Mouse (Mus musculus) heart, postnatal 25 days (tissue): ENCODE measurements around the gene Fanci. TPM values are rescaled to one million over a fixed set of nuclear protein-coding genes. Genes with fewer than 3 reads are reported as not detected.

Source experiments
- DNase-seq: peaks from one replicate; pipeline ENCODE4 v3.0.0; 2022; ENCODE audit warnings: low spot score
- intact Hi-C: fragments of 180-260 bp; cut with DNase I; formaldehyde crosslinking; loops from one replicate; pipeline ENCODE4 v1.15.1; 2025
- total RNA-seq, 2 experiments: library from RNA; stranded (reverse); gene quantifications; 2 replicates each; pipeline ENCODE4 v1.2.3; 2021

Gene Fanci
- total RNA-seq, 2 experiments from 2014 or later = 0.13 to 0.25 TPM

DNA sequence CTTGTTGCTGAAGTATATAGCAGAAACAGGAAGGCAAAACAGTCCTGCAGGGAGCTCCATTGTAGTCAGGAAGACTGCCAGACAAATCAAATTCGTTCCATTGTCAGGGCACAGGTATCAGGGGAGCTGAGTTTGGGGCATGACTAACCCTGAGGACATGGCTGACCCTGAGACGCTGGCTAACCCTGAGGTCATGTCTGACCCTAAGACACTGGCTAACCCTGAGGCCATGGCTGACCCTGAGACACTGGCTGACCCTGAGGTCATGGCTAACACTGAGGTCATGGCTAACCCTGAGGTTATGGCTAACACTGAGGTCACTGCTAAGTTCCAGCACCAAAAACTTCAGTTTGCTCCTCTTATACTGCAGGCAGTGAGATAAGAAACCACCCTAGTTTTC is 48.3 kb downstream of the Fanci start:
- intact Hi-C loops = no loop called here
- no peak for DNase-seq

DNA sequence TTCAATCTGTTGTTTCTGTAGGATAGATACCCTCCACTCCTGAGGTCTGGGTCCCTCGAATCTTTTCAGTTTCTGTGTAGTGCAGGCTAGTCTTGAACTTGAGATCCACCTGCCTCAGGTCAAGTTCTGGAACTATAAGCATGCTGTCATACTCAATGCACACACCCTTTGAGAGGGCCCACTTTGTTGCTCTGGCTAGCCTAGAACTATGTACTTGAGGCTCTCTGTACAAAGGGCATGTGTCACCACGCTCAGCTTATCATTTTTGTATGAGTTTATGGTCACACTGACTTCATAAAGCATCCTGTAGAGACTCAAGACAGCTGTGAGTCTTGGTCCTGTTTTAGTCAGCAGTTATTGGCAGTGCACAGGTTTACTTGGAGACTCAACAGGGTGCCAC is 55.3 kb downstream of the Fanci start:
- intact Hi-C loops = no loop called here
- no peak for DNase-seq

DNA sequence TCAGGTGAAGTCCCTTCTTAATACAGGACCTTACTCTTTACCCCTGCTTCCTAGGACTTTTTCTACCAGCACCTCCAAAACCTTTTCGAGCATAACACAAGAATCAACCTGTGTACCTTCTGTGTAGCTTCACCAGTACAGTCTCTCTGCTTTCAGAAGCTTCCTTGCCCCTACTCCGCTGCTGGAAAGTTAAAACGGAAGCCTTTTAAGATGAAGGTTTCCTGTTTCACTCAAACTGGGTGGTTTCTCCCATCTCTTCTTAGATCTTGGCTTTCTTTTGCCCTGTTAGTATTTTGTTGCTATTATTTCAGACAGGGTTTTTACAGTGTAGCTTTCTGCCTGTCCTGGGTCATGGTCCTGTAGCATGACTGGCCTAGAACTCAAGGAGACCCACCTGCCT is 55.8 kb downstream of the Fanci start:
- intact Hi-C loops = no loop called here
- DNase-seq = no peak

DNA sequence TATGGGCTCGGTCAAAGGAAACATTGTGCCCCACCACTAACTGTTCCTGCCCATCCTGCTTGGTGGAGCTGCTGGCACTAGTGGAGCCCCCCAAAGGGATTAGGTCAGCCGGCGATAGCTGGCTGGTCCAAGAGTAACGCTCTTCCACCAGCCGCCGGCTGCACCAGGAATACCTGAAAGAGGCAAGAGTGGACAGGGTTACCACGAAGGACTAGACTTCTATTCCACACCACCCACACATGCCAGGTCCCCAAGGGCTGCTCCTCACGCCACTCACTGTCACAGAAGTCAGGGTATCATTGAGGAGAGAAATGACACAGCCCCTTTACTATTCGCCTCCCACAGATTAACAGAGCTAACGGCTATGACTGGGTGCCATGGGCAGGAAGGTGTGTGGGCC is 70.0 kb downstream of the Fanci start:
- intact Hi-C loops = loop anchor here (10.0 kb wide), 2 partner anchors 187 to 317 kb away; partner anchors contain the start of genes Abhd2 and Mfge8

DNA sequence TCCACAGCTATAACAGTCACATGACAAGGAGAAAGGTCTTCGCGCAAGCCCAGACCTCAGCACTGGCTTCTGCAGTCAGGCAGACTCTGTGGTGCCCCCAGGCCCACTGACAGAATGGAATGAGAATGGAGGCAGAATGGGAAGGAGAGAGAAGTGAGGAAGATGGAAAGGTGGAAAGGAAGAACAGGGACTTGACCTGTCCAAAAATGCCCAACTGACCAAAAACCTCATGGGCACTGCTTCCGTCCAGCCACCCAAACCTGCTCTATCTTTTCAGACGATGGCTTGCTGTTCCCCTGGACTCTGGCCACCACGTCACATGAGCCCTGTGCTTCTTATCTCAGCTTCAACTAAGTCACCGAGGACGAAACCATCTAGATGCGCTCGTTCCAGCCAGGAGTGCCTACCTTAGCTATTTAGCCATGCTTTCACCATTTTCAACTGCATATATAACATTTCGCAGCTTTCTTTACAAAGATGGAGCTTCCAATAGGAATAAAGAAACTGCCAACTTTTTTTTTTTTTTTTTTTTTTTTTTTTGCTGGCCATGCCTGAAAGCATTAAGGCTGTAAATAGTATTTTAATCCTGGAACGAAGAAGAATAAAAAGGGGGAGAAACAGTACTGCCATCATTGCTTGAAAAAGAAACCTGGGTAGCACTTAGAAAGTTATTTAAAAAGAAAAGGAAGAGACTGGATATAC is 71.8 kb downstream of the Fanci start:
- intact Hi-C loops = loop anchor here (10.0 kb wide), 2 partner anchors 189 to 319 kb away; partner anchors contain the start of genes Abhd2 and Mfge8

More for the DNA sequence above, 70.0 kb downstream of the Fanci start:
- DNase-seq = no peak

DNA sequence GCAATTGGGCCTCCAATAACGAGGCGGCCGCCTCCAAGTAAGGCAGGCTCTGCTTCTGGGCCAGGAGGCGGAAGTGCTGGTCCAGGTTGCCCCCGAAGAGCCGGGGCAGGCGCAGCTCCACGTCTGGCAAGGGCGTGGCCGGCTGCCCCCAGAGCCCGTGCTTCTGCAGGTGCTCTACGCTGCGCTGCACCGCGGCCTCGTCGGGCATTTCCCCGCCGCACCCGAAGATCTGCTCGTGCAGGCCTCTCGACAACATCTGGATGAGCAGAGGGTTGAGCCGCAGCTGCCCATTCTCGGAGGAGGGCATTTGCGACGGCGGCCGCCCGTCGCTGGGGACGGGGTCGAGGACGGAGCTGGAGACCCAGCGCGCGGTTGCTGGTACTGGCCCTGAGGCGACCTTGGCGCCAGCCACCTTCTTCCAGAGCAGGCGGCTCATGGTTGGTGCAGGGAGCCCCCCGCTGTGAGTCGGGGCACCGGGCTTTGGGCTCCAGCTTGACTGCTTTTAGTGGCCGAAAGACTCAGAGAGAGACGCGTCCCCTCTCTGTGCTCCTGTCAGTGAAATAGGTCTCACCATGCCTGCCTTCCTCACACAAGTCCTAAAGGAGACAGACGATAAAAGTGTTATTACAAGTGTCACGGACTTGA is 73.2 kb downstream of the Fanci start:
- intact Hi-C loops = loop anchor here (5.0 to 10.0 kb wide), 3 partner anchors 73 to 320 kb away; partner anchors contain the start of genes Abhd2, Fanci and Mfge8
- no peak for DNase-seq

More for the DNA sequence above, 71.8 kb downstream of the Fanci start:
- no peak for DNase-seq

DNA sequence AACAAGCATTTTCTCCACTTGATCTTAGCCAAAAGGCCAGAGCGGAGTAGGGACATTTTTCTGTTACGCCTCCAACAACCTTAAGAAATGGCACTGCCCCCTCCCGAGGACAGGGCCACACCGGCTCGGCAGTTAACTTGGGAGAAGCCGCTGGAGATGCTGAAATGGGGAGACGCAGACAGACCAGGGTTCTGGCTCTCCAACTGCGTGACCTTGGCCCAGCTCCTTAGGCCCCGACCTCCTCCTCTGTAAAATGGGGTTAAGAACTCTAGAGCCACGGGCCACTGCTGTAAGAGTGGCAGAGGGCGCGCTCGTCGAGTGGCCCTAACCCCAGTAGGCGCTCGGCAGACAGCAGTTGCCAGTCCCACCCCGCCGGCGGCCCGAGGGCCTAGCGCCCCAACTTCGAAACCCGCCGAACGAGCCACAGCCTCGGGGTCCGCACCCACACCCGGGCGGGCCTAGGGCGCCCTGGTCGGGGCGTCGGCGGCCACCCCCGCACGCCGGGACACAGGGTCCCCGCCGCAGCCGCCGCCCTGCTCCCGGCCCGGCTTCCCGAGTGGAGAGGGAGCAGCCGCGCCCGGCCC is 73.8 kb downstream of the Fanci start:
- no peak for DNase-seq
- intact Hi-C loops = loop anchor here (5.0 to 10.0 kb wide), 3 partner anchors 73 to 321 kb away; partner anchors contain the start of genes Abhd2, Fanci and Mfge8

DNA sequence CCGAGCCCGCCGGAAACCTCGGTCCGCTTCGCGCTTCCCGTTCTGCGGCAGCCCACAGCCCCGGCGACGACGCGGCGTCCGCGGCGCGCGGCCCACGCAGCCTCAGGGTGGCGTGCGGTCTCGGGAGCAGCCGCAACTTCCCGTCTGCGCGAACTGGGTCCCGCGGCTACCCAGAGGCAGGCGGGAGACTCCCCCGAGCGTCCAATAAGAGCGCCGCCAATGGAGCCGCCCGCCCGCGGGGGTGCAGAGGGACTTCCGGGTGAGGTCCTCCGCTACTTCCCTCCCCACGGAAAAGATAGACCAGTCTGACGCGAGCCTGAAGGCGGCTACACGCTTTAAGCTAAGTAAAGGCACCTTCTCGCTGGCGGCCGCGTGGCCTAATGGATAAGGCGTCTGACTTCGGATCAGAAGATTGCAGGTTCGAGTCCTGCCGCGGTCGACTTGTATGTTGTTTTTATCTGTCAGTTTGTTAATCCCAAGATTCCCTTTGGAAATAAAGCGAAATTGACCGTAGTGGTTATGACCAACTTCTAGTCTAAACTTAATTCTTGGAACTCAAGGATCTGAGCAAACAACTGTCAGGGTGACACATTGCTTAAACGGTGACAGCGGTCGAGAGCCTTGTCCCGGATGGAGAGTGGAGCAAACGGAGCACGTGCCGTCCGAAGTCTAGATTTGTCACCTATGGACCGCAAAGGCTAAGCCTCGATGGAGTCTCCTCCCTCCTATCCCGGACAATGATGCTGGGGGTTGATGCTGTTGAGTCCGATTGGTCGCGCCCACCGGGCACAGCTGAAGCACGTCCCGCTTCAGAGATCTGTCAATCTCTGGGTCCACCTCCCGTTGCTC is 74.5 kb downstream of the Fanci start, which contains the start of gene Polg:
TSS of gene Polg (minus strand) at position 310 of the 849 bp plus-strand sequence.
- intact Hi-C loops = loop anchor here (5.0 to 10.0 kb wide), 3 partner anchors 74 to 321 kb away; partner anchors contain the start of genes Abhd2, Fanci and Mfge8
- DNase-seq = peak; percentile 97

DNA sequence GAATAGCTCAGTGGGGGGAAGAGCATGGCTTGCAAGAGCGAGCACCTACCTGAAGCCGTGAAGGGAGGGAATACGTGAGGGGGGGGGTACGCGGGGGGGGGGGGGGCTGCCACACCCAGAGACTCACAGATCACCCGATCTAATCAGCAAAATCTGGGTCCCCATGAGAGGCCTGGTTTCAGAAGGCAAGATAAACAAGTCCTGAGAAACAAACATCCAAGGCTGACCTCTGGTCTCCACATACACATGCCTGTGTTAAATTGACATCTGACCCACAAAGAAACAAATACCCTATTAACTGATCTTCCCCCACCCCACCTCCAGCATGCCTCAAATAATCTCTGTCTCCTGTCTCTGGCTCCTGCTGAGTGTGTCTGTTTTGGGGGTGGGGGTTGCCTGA is 76.2 kb downstream of the Fanci start:
- no peak for DNase-seq
- intact Hi-C loops = loop anchor here (5.0 to 10.0 kb wide), 3 partner anchors 76 to 323 kb away; partner anchors contain the start of genes Abhd2, Fanci and Mfge8

DNA sequence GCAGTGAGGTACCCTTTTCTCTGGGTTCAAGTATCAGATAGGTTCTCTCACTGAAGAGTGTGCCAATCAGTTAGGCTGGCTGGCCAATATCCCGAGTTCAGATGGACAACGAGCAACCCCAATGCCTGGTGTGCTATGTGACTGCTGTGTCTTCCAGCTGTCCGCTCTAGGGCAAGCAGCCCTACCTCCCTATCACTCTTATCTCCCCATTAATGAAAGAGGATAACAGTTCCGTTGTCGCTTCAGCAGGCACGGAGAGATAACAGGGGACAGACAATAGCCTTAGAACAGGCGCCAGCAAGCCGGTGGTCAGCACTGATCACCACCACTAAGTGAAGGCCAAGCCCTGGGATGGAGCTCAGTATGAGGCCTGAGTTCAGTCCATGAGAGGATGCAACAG is 77.3 kb downstream of the Fanci start:
- no peak for DNase-seq
- intact Hi-C loops = loop anchor here (5.0 to 10.0 kb wide), 3 partner anchors 77 to 324 kb away; partner anchors contain the start of genes Abhd2, Fanci and Mfge8

DNA sequence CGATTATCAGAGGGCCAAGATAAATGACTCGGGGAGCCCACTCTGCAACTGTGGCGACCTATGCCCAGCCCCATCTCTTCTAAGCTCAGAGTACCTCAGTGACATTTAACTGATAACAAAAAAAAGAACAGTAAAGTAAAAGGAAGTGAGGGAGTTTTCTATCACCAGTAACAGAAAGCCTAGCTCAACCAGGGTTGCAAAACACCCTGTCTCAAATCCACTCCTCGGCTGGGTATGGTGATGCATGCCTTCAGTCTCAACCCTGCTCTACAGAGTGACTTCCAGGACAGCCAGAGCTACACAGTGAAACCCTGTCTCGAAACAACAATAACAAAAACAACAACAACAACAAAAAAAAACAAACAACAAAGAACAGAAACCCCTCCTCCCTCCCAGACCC is 78.0 kb downstream of the Fanci start:
- intact Hi-C loops = loop anchor here (5.0 to 10.0 kb wide), 4 partner anchors 77 to 325 kb away; partner anchors contain the start of genes Abhd2, Fanci and Mfge8
- no peak for DNase-seq

DNA sequence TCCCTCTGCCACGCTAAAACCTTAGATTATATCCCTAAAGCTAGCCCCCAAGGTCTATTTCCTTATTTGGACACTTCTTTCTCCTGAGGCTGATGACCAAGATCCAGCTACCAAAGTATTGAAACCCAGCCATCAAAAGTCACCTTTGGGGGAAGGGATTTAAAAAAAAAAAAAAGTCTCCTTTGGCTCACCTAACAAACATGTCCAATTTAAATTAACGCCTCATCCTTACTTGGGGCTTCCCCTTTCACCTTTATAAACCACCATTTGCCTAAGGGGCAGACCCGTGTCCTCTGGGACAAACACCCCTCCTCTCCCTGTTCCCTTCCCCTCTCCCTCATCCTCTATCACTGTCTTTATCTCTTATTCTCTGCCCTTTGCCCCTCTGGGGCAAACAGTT is 79.0 kb downstream of the Fanci start:
- no peak for DNase-seq
- intact Hi-C loops = loop anchor here (5.0 kb wide), 1 partner anchor 98 kb away; no protein-coding TSS in a partner anchor

DNA sequence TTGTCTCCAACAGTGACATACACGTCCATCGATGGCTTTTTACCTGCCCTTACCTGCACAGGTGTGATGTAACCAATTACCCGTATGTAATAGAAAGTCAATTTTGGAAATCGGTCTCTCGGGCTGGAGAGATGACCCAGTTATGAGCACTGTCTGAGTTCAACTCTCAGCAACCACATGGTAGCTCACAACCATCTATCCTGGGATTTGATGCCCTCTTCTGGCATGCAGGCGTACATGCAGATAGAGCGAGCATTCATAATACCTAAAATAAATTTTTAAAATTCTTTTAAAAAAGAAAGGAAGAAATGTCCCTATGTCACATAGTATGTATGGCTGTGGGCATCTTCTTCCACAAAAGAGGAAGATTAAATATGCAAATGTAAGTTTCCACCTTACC is 79.7 kb downstream of the Fanci start:
- DNase-seq = no peak
- intact Hi-C loops = loop anchor here (5.0 kb wide), 1 partner anchor 99 kb away; no protein-coding TSS in a partner anchor

DNA sequence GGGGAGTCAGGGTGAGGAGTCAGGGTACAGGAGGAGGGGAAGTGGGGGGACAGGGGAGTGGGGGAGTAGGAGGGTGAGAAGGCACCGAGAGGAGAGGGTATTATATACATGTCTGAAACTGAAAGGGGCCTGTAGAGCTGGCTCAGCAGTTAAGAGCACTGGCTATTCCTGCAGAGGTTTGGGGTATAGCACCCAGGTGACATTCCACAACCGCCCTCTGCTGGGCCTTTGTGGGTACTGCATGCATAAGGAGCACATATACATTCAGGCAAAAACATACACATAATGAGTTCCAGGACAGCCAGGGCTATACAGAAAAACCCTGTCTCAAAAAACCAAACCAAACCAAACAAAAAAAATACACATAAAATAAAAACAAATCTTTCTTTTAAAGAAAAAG is 81.1 kb downstream of the Fanci start:
- intact Hi-C loops = loop anchor here (5.0 kb wide), 1 partner anchor 100 kb away; no protein-coding TSS in a partner anchor
- DNase-seq = no peak

DNA sequence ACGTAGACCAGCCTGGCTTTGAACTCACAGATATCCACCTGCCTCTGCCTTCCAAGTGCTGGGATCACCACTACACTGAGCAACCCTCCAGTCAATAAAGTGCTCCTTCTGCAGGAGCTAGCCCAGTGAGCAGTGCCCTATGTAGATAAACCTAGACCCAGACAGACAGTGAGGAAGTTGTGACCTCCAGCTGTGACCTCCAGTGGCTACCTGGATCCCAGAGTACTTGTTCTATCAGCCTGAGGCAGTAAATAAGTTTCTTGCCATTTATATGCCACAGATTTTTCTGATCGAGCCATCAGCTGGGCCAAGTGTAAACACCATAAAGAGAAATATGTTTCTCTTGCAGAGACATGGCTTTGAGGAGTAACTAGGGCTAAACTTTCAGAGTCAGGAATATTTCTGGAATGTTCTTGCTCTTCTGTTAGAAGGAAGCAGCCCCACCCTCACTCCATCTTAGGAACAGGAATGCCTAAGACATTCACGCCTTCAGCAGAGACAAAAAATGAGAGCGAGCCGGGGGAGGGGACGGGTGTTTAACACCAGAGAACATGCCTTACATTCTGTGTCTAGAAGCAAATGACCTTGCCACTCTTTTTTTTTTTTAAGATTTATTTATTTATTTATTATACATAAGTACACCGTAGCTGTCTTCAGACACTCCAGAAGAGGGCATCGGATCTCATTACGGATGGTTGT is 81.9 kb downstream of the Fanci start:
- DNase-seq = no peak
- intact Hi-C loops = loop anchor here (5.0 kb wide), 1 partner anchor 101 kb away; no protein-coding TSS in a partner anchor

DNA sequence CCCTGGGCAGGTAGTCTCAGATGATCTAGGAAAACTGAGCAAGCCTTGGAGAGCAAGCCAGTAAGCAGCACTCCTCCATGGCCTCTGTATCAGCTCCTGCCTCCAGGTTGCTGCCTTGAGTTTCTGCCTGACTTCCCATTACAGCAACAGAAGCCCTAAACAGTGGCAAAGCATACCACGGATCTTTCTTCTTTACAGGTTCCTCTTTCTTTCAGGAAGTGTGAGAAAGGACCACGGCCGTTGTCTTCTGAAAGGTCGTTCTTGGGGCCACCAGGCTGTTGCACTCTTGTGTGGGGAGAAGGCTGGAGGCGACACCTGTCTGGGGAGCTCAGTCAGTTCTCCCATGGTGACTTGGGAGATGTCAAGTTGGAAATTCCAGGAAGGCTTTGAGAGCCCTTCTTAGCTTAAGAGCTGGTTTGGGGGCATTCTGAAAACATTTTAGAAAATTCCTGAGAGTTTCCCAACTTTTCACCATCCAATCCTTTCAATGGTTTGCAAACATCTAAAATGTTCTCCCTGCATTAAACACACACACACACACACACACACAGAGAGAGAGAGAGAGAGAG is 83.2 kb downstream of the Fanci start:
- intact Hi-C loops = loop anchor here (5.0 kb wide), 1 partner anchor 103 kb away; no protein-coding TSS in a partner anchor
- no peak for DNase-seq

DNA sequence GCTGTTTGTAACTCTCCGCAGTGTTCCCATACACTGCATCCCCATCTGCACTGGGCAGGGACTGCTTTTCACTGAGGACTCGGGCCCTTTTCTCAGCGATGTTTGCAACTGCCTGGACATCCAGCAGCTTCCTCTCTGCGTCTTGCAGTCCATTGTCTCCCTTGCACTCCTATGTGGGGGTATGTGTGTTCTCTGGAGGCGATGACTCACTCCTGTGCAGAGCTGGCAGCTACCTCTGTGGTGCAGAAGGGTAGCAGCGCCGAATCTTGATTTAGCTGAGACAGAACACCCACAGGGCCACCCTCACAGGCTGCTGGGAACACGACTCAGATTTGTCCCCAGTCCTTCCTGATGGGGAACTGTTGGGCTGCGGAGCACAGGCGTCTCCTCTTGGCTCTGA is 94.8 kb downstream of the Fanci start:
- intact Hi-C loops = no loop called here

DNA sequence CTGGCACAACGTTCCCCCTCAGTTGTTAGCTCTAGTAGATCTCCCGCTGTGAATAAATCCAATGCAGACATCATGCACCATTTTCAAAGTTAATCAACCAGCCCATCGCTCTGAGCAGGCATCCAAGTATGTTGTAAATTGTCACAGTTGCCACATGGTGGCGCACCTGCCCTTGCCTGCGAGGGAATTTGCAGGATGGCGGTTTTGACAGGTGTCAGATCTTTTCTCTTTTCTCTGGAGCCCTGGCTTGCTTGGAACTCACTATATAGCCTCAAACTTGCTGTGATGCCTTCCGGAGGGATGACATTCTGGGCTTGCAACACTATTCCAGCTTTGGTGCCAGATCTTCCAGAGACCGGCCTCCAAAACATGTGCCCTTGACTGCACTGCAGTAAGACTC is 102.2 kb downstream of the Fanci start:
- DNase-seq = no peak

More for the DNA sequence above, 94.8 kb downstream of the Fanci start:
- no peak for DNase-seq

More for the DNA sequence above, 102.2 kb downstream of the Fanci start:
- intact Hi-C loops = loop anchor here (1.0 kb wide), 1 partner anchor 155 kb away; no protein-coding TSS in a partner anchor
